ENCODE assay signal across 8 mouse cellular contexts in genomic region chr4:53159176-53159575, GRCm38 (mm10). TPM values are rescaled to one million over a fixed set of nuclear protein-coding genes. Genes with fewer than 3 reads are reported as not detected.
DNase-seq lines count a peak whose midpoint lies in the region; ATAC-seq and TF ChIP-seq lines count a peak whose summit lies in the region.

No protein-coding gene starts in this region.

- no peaks in the 10 kb centered on the region for H3K27me3 ChIP-seq in embryonic facial prominence, embryonic 12.5 days
- no peaks in the 10 kb centered on the region for H3K27me3 ChIP-seq in heart, postnatal 0 days (ENCODE audit: control insufficient read depth, insufficient read depth, low read length)
- no peaks in the 10 kb centered on the region for H3K27me3 ChIP-seq in stomach, embryonic 15.5 days (replicated peaks)

- peak overlapping the region; percentile 80 for H3K4me2 ChIP-seq in embryonic facial prominence, embryonic 12.5 days (replicated peaks)
- peak overlapping the region; percentile 94 for H3K4me2 ChIP-seq in heart, postnatal 0 days (ENCODE audit: low read depth, low read length)
- peak overlapping the region; percentile 88 for H3K4me2 ChIP-seq in stomach, embryonic 15.5 days

- peak overlapping the region; percentile 62 to 71 for H3K4me3 ChIP-seq in ES-E14 (ENCODE audit: insufficient read depth in 1 of 2, low read depth in 1 of 2, low read length in 2 of 2, poor library complexity in 1 of 2, severe bottlenecking in 1 of 2)
- peak overlapping the region; percentile 61 for H3K4me3 ChIP-seq in embryonic facial prominence, embryonic 12.5 days
- H3K4me3 ChIP-seq in heart, postnatal 0 days (ENCODE audit: low read depth, low read length) = peak overlapping the region; percentile 71
- H3K4me3 ChIP-seq in stomach, embryonic 15.5 days (replicated peaks) = peak overlapping the region; percentile 60

- in situ Hi-C loops in ES-E14 (cut with MboI; ENCODE audit: low sequenced_read_pairs in 2 of 2, unreplicated experiment in 2 of 2) = no loop called here

- TF ChIP-seq CTCF in heart, postnatal 0 days (IDR thresholded peaks at IDR 0.05; ENCODE audit: low read depth) = no peak

- WGBS in embryonic facial prominence, embryonic 12.5 days = under 1% methylated on average over 20 of the region's 20 CpGs
- 1% methylated on average over 20 of the region's 20 CpGs for WGBS in heart, postnatal 0 days
- under 1% methylated on average over 20 of the region's 20 CpGs for whole genome bisulfite sequencing in stomach, embryonic 15.5 days

- peak; percentile 42 for ATAC-seq in cerebellum, adult (ENCODE audit: insufficient number of reproducible peaks, low FRiP score, low TSS enrichment)
- ATAC-seq in embryonic facial prominence, embryonic 12.5 days (ENCODE audit: insufficient number of reproducible peaks, insufficient read depth, low FRiP score, low TSS enrichment) = 0 out of 2 replicates have a peak, but pooled peaks have one; percentile 23
- ATAC-seq in heart, postnatal 0 days (ENCODE audit: insufficient read depth, low read depth) = peak; percentile 40
- ATAC-seq in megakaryocyte progenitor cell, adult 5-6 weeks (replicated peaks; ENCODE audit: poor library complexity) = peak; percentile 10
- peak; percentile 15; the same call in 1 of the 2 replicates for ATAC-seq in stomach, embryonic 15.5 days (ENCODE audit: insufficient read depth, low FRiP score, low read depth)

- no peak overlapping the region for H3K27ac ChIP-seq in ES-E14 (ENCODE audit: insufficient read depth, low read depth, low read length, poor library complexity, severe bottlenecking)
- peak overlapping the region; percentile 71 for H3K27ac ChIP-seq in embryonic facial prominence, embryonic 12.5 days
- peak overlapping the region; percentile 76 for H3K27ac ChIP-seq in heart, postnatal 0 days (ENCODE audit: low read depth)
- peak overlapping the region; percentile 57; the same call in 1 of the 2 replicates for H3K27ac ChIP-seq in stomach, embryonic 15.5 days

- H3K9me3 ChIP-seq in ES-E14 (ENCODE audit: control insufficient read depth, insufficient read depth, low read depth, low read length) = no peaks in the 10 kb centered on the region
- H3K9me3 ChIP-seq in embryonic facial prominence, embryonic 12.5 days = no peaks in the 10 kb centered on the region
- H3K9me3 ChIP-seq in heart, postnatal 0 days (replicated peaks; ENCODE audit: control insufficient read depth, low read length) = no peaks in the 10 kb centered on the region
- H3K9me3 ChIP-seq in stomach, embryonic 15.5 days = no peaks in the 10 kb centered on the region

- H3K4me1 ChIP-seq in ES-E14 (ENCODE audit: control insufficient read depth in 2 of 2, insufficient read depth in 2 of 2, low read length in 2 of 2, poor library complexity in 1 of 2) = no peaks in the 10 kb centered on the region
- peaks cover 9% of the 10 kb centered on the region; the same call in 1 of the 2 replicates for H3K4me1 ChIP-seq in embryonic facial prominence, embryonic 12.5 days
- 0 out of 2 replicates have a peak, but pooled peaks cover 5% of the 10 kb centered on the region for H3K4me1 ChIP-seq in heart, postnatal 0 days (ENCODE audit: control insufficient read depth, insufficient read depth)
- 0 out of 2 replicates have a peak, but pooled peaks cover 5% of the 10 kb centered on the region for H3K4me1 ChIP-seq in stomach, embryonic 15.5 days

- peak overlapping the region; percentile 38; the same call in 1 of the 2 replicates for H3K9ac ChIP-seq in ES-E14 (ENCODE audit: insufficient read depth, low read depth, low read length, poor library complexity, severe bottlenecking)
- peak overlapping the region; percentile 62 for H3K9ac ChIP-seq in embryonic facial prominence, embryonic 12.5 days
- H3K9ac ChIP-seq in heart, postnatal 0 days (replicated peaks; ENCODE audit: low read depth, low read length) = peak overlapping the region; percentile 72
- peak overlapping the region; percentile 35 for H3K9ac ChIP-seq in stomach, embryonic 15.5 days

- DNase-seq in cerebellum, postnatal 4 days (ENCODE audit: low spot score in 2 of 2) = no peak
- no peak for DNase-seq in ES-E14 (ENCODE audit: low read depth, low spot score)
- DNase-seq in heart, postnatal 0 days (ENCODE audit: low spot score) = no peak
- DNase-seq in kidney, postnatal 25 days = peak; percentile 32 to 47

- TF ChIP-seq EP300 in heart, postnatal 0 days (IDR thresholded peaks at IDR 0.05; ENCODE audit: low read depth) = no peak

- H3K36me3 ChIP-seq in ES-E14 (ENCODE audit: control insufficient read depth, insufficient read depth, low read length, poor library complexity, severe bottlenecking) = no peaks in the 10 kb centered on the region
- no peaks in the 10 kb centered on the region for H3K36me3 ChIP-seq in embryonic facial prominence, embryonic 12.5 days
- H3K36me3 ChIP-seq in heart, postnatal 0 days (replicated peaks; ENCODE audit: control insufficient read depth, insufficient read depth, low read length) = no peaks in the 10 kb centered on the region
- no peaks in the 10 kb centered on the region for H3K36me3 ChIP-seq in stomach, embryonic 15.5 days

TF ChIP-seq in ES-E14, 5 proteins besides CTCF, POLR2A, EP300 and RAD21:
- no peak for TF ChIP-seq ZC3H11A (IDR thresholded peaks at IDR 0.05; ENCODE audit: borderline replicate concordance, low read depth, low read length)
- TF ChIP-seq ZNF384 (IDR thresholded peaks at IDR 0.05; ENCODE audit: low read depth, low read length) = no peak
- TF ChIP-seq MAFK (IDR thresholded peaks at IDR 0.05; ENCODE audit: insufficient read depth, low read depth, low read length) = no peak
- TF ChIP-seq CHD2 (IDR thresholded peaks at IDR 0.05; ENCODE audit: low read depth, low read length) = no peak
- no peak for TF ChIP-seq HCFC1 (IDR thresholded peaks at IDR 0.05; ENCODE audit: borderline replicate concordance, insufficient read depth, low read length)

RNA-seq across cellular contexts. Expression of gene Abca1, which starts 0.5 kb away (rescaled TPM):
- total RNA-seq in ES-E14 (2012; rRNA removed) = 18.9 and 23.7 TPM in 2 replicates
- polyA plus RNA-seq in embryonic facial prominence, embryonic 12.5 days (2016; fragmentation: Nextera tagmentation; extraction: Ambion mirVana) = 7.9 and 8.4 TPM in 2 replicates
- 18.1 and 18.3 TPM in 2 replicates for total RNA-seq in heart, postnatal 0 days (2014; rRNA removed; ENCODE audit: low replicate concordance)
- polyA plus RNA-seq in heart, postnatal 0 days (2015; fragmentation: Nextera tagmentation; extraction: Ambion mirVana) = 3.1 and 3.7 TPM in 2 replicates
- 1.2 and 1.8 TPM in 2 replicates for total RNA-seq in megakaryocyte progenitor cell, adult 5-6 weeks (2015)
- 1.8 and 1.9 TPM in 2 replicates for total RNA-seq in megakaryocyte progenitor cell, adult 5-6 weeks (2017)
- 4.8 and 4.9 TPM in 2 replicates for polyA plus RNA-seq in stomach, embryonic 15.5 days (2015; fragmentation: Nextera tagmentation; extraction: Ambion mirVana)

Comparison
In these comparisons a context has a peak if more than half of its experiments do, and no peak if none do; other contexts are left out.
1. DNase-seq: peak in kidney, postnatal 25 days (2 of 2); none in cerebellum, postnatal 4 days (0 of 2), ES-E14 (single experiment) and heart, postnatal 0 days (single experiment).
2. Peak in every context shown above with its lines, with median percentiles within 50 percentile points of each other: ATAC-seq, H3K4me3 ChIP-seq, H3K9ac ChIP-seq and H3K4me2 ChIP-seq.